Mouse (Mus musculus): ENCODE results near the gene Gm45785. TPM values are rescaled to one million over a fixed set of nuclear protein-coding genes. Genes with fewer than 3 reads are reported as not detected.
"Not testable (repeated sequence)": the region's sequence is repeated elsewhere in the genome, so short reads cannot be mapped to it uniquely, and the experiment has no call there.

Gene Gm45785
- polyA plus RNA-seq, 1 experiment from 2014 or later = 0.18 TPM

GRCm38 (mm10) chr7:140897863-140898262 lies 41.7 kb upstream of the Gm45785 start:
- H3K27ac ChIP-seq = no peak overlapping the region
- no peak for ATAC-seq (replicated peaks; ENCODE audit: low FRiP score, low read depth)
- WGBS = 77% methylated on average over 7 of the region's 7 CpGs
- H3K36me3 ChIP-seq (ENCODE audit: insufficient read depth, low read length) = peaks cover 29% of the 10 kb centered on the region
- no peak for DNase-seq (ENCODE audit: low spot score)
- TF ChIP-seq CTCF (IDR thresholded peaks at IDR 0.05; ENCODE audit: low read depth) = no peak
- H3K4me1 ChIP-seq (replicated peaks; ENCODE audit: insufficient read depth, low read length) = no peaks in the 10 kb centered on the region; the same call in 1 of the 2 replicates
- H3K27me3 ChIP-seq (ENCODE audit: insufficient read depth, low read length) = no peaks in the 10 kb centered on the region
- no peak overlapping the region for H3K4me2 ChIP-seq (ENCODE audit: low read length)
- H3K9ac ChIP-seq (ENCODE audit: low read depth, low read length) = no peak overlapping the region
- H3K4me3 ChIP-seq (replicated peaks; ENCODE audit: low read depth, low read length) = no peak overlapping the region
- H3K9me3 ChIP-seq (replicated peaks; ENCODE audit: low read length) = no peaks in the 10 kb centered on the region

DNA sequence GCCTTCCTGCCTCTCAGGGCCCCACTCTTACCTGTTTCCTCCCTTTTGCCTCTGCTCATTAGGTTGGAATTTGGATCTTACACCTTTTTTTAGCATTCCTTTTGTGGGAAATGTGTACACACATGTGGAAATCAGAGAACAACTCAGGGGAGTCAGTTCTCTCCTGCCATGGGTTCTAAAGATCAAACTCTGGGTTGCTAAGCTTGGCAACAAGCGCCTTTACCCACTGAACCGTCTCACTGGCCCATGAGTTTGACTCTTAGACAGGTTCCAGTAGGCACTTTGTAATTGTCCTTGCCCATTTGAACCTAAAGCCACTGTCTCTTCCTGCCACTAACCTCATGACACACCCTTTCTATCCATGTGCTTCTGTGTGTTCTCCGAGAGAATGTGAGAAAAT lies 38.5 kb upstream of the Gm45785 start:
- no peak for DNase-seq (ENCODE audit: low spot score)

DNA sequence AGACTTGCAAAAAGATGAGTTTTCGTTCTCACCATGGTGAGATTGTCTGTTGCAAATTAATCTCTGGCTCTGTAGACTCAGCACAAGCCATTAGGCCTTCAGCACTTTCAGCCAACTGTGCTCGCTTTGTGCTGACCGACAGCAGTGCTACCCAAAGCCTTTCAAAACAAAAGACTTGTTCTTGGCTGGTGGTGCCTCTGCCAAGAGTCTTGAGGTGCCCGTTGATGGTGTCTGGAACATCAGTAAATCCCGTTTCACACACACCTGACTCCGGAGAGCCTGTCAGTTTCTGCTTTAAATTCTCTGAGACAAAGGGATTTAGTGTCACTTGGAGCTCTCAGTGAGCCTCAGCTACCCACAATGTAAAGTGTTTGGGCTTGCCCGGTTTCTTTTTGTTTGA lies 37.9 kb upstream of the Gm45785 start:
- Histone ChIP-seq H3K9ac (ENCODE audit: low read depth, low read length) (no peak overlapping the region), H3K36me3 (ENCODE audit: insufficient read depth, low read length) (peaks cover 51% of the 10 kb centered on the region), H3K4me1 (replicated peaks; ENCODE audit: insufficient read depth, low read length) (no peaks in the 10 kb centered on the region), H3K9me3 (replicated peaks; ENCODE audit: low read length) (no peaks in the 10 kb centered on the region), H3K27ac (no peak overlapping the region), H3K4me2 (ENCODE audit: low read length) (no peak overlapping the region), H3K27me3 (ENCODE audit: insufficient read depth, low read length) (no peaks in the 10 kb centered on the region), H3K4me3 (replicated peaks; ENCODE audit: low read depth, low read length) (no peak overlapping the region)
- WGBS = 92% methylated on average over 7 of the region's 7 CpGs
- no peak for DNase-seq (ENCODE audit: low spot score)
- ATAC-seq (replicated peaks; ENCODE audit: low FRiP score, low read depth) = no peak
- no peak for TF ChIP-seq CTCF (IDR thresholded peaks at IDR 0.05; ENCODE audit: low read depth)

More for the DNA sequence above, 38.5 kb upstream of the Gm45785 start:
- Histone ChIP-seq H3K4me3 (replicated peaks; ENCODE audit: low read depth, low read length) (no peak overlapping the region), H3K4me2 (ENCODE audit: low read length) (no peak overlapping the region), H3K27ac (no peak overlapping the region), H3K27me3 (ENCODE audit: insufficient read depth, low read length) (no peaks in the 10 kb centered on the region), H3K4me1 (replicated peaks; ENCODE audit: insufficient read depth, low read length) (no peaks in the 10 kb centered on the region), H3K9me3 (replicated peaks; ENCODE audit: low read length) (no peaks in the 10 kb centered on the region), H3K9ac (ENCODE audit: low read depth, low read length) (no peak overlapping the region), H3K36me3 (ENCODE audit: insufficient read depth, low read length) (peaks cover 46% of the 10 kb centered on the region)
- TF ChIP-seq CTCF (IDR thresholded peaks at IDR 0.05; ENCODE audit: low read depth) = no peak
- no peak for ATAC-seq (replicated peaks; ENCODE audit: low FRiP score, low read depth)
- 92% methylated on average over 3 of the region's 3 CpGs for WGBS

DNA sequence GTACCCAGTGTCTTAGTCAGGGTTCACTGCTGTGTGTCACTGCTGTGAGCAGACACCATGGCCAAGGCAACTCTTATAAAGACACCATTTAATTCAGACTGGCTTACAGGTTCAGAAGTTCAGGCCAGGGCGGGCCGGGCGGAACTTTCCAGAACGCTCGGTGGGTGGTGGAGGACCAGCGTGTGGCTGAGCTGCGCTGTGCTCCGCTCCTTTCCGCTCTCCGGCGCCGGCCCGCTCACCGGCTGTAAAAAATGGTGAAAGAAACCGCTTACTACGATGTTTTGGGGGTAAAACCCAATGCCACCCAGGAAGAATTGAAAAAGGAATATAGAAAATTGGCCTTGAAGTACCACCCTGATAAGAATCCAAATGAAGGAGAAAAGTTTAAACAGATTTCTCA lies 34.5 kb upstream of the Gm45785 start:
- H3K27me3 ChIP-seq (ENCODE audit: insufficient read depth, low read length); H3K4me1 ChIP-seq (replicated peaks; ENCODE audit: insufficient read depth, low read length); H3K4me2 ChIP-seq (ENCODE audit: low read length); H3K27ac ChIP-seq; ATAC-seq (replicated peaks; ENCODE audit: low FRiP score, low read depth); H3K9me3 ChIP-seq (replicated peaks; ENCODE audit: low read length); H3K4me3 ChIP-seq (replicated peaks; ENCODE audit: low read depth, low read length); H3K9ac ChIP-seq (ENCODE audit: low read depth, low read length); DNase-seq (ENCODE audit: low spot score): not testable (repeated sequence)
- H3K36me3 ChIP-seq (ENCODE audit: insufficient read depth, low read length) = peaks cover 54% of the 10 kb centered on the region
- WGBS = 98% methylated on average over 16 of the region's 16 CpGs

- WGBS = under 1% methylated on average over 12 of the region's 12 CpGs
- Histone ChIP-seq H3K4me1 (replicated peaks; ENCODE audit: insufficient read depth, low read length) (0 out of 2 replicates have a peak, but pooled peaks cover 3% of the 10 kb centered on the region), H3K4me3 (replicated peaks; ENCODE audit: low read depth, low read length) (peak overlapping the region; percentile 85), H3K27me3 (ENCODE audit: insufficient read depth, low read length) (no peaks in the 10 kb centered on the region), H3K9ac (ENCODE audit: low read depth, low read length) (peak overlapping the region; percentile 86), H3K4me2 (ENCODE audit: low read length) (peak overlapping the region; percentile 89), H3K27ac (peak overlapping the region; percentile 92), H3K9me3 (replicated peaks; ENCODE audit: low read length) (no peaks in the 10 kb centered on the region), H3K36me3 (ENCODE audit: insufficient read depth, low read length) (0 out of 2 replicates have a peak, but pooled peaks cover 6% of the 10 kb centered on the region)
- peak; percentile 56 for ATAC-seq (replicated peaks; ENCODE audit: low FRiP score, low read depth)
- no peak for DNase-seq (ENCODE audit: low spot score)
- TF ChIP-seq CTCF (IDR thresholded peaks at IDR 0.05; ENCODE audit: low read depth) = no peak
Measured at GRCm38 (mm10) chr7:140882469-140882803, 26.3 kb upstream of the Gm45785 start.

DNA sequence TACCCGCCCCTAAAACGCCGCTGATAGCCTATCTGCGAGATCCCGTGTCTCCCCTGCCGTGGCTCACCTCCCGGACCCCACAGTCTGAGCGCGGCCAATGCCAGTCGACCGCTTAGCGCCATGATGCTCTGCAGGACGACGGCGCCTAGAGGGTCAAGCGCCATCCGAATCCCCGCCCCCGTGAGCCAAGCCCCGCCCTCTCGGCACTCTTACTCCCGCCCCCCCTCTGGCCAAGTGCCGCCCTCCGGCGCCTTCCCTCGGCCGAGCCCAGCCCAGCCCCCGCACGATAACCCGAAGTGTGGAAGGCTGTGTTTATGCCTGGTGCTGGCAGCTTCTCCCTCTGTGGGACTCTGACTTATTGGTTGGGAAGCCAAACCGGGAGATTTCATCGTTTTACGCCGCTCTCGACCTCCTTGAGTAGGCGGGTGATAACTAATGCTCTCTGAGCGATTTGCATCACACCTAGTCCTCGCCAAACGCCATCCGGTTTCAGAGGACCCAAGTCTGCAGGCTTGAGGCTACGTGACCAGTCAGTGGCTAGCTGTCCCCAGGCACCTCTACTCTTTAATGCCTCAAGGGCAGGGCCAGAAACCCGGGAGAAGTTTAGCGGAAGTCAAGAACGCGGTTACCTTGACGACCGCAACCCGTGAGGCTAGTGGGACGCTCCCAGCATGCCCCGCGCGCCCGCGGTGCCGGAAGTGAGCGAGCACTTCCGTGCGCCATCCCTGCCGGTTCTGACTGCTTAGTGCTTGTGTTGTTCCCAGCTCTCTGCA lies 25.8 kb upstream of the Gm45785 start, which contains the start of the genes Psmd13 and Sirt3:
Gene Psmd13, plus strand, starts transcription at position 273 of the 773 bp plus-strand sequence.
Gene Sirt3, minus strand, starts transcription at position 614 of the 773 bp plus-strand sequence.
- no peak; the same call in 1 of the 2 replicates for TF ChIP-seq CTCF (IDR thresholded peaks at IDR 0.05; ENCODE audit: low read depth)
- DNase-seq (ENCODE audit: low spot score) (peak; percentile 96), ATAC-seq (replicated peaks; ENCODE audit: low FRiP score, low read depth) (peak; percentile 95)
- H3K36me3 ChIP-seq (ENCODE audit: insufficient read depth, low read length) = peaks cover 7% of the 10 kb centered on the region; the same call in 1 of the 2 replicates
- no peaks in the 10 kb centered on the region for H3K27me3 ChIP-seq (ENCODE audit: insufficient read depth, low read length)
- H3K27ac ChIP-seq = peak within 1 kb of the TSS; percentile 92
- peak within 1 kb of the TSS; percentile 86 for H3K9ac ChIP-seq (ENCODE audit: low read depth, low read length)
- peak within 1 kb of the TSS; percentile 85 for H3K4me3 ChIP-seq (replicated peaks; ENCODE audit: low read depth, low read length)
- no peaks in the 10 kb centered on the region for H3K9me3 ChIP-seq (replicated peaks; ENCODE audit: low read length)
- 0 out of 2 replicates have a peak, but pooled peaks cover 3% of the 10 kb centered on the region for H3K4me1 ChIP-seq (replicated peaks; ENCODE audit: insufficient read depth, low read length)
- under 1% methylated on average over 59 of the region's 59 CpGs for WGBS
- peak within 1 kb of the TSS; percentile 89 for H3K4me2 ChIP-seq (ENCODE audit: low read length)

Measured in kidney, postnatal 0 days (tissue).